Mouse (Mus musculus) adipocyte (in vitro differentiated cells): Measurements from ENCODE around the gene Pcgf2.
"Not testable (repeated sequence)": the region's sequence is repeated elsewhere in the genome, so short reads cannot be mapped to it uniquely, and the experiment has no call there.

Experiments used
- DNase-seq: peaks from one replicate; pipeline ENCODE4 v3.0.0-alpha.2; 2016; ENCODE audit warnings: low spot score

Gene Pcgf2

GRCm38 (mm10) chr11:97700003-97700745 is at the start of gene Pcgf2:
TSS of gene Pcgf2 (minus strand) at chr11:97700497.
- DNase-seq: peak; percentile 90

GRCm38 (mm10) chr11:97748496-97748895 is 48.2 kb upstream of the Pcgf2 start:
- DNase-seq: no peak

- no peak for DNase-seq
These were observed 47.5 kb upstream of the Pcgf2 start for GRCm38 (mm10) chr11:97747773-97748172.

- no peak for DNase-seq
These were observed 45.0 kb upstream of the Pcgf2 start for GRCm38 (mm10) chr11:97745331-97745721.

- DNase-seq: peak; percentile 100
These were observed 44.5 kb upstream of the Pcgf2 start for GRCm38 (mm10) chr11:97744718-97745330.

- DNase-seq: no peak
These were observed 43.9 kb upstream of the Pcgf2 start, which contains the start of gene Pip4k2b for GRCm38 (mm10) chr11:97744063-97744717. TSS of gene Pip4k2b (minus strand) at chr11:97744704.

GRCm38 (mm10) chr11:97743423-97743822 is 43.1 kb upstream of the Pcgf2 start:
- DNase-seq: peak; percentile 26

GRCm38 (mm10) chr11:97742591-97742990 is 42.3 kb upstream of the Pcgf2 start:
- DNase-seq: no peak

GRCm38 (mm10) chr11:97742157-97742556 is 41.9 kb upstream of the Pcgf2 start:
- no peak for DNase-seq

GRCm38 (mm10) chr11:97740190-97740589 is 39.9 kb upstream of the Pcgf2 start:
- no peak for DNase-seq

- DNase-seq: no peak
These were observed 38.9 kb upstream of the Pcgf2 start for GRCm38 (mm10) chr11:97739155-97739554.

GRCm38 (mm10) chr11:97738703-97739102 is 38.4 kb upstream of the Pcgf2 start:
- DNase-seq: no peak

- peak; percentile 57 for DNase-seq
These were observed 37.3 kb upstream of the Pcgf2 start for GRCm38 (mm10) chr11:97737600-97737999.

GRCm38 (mm10) chr11:97736645-97737044 is 36.3 kb upstream of the Pcgf2 start:
- DNase-seq: no peak

GRCm38 (mm10) chr11:97734810-97735209 is 34.5 kb upstream of the Pcgf2 start:
- DNase-seq: not testable (repeated sequence)

- DNase-seq: no peak
These were observed 33.4 kb upstream of the Pcgf2 start for GRCm38 (mm10) chr11:97733689-97734088.

- DNase-seq: no peak
These were observed 28.4 kb upstream of the Pcgf2 start for GRCm38 (mm10) chr11:97728730-97729129.

GRCm38 (mm10) chr11:97728311-97728710 is 28.0 kb upstream of the Pcgf2 start:
- DNase-seq: no peak

- DNase-seq: no peak
These were observed 23.4 kb upstream of the Pcgf2 start for GRCm38 (mm10) chr11:97723709-97724108.

GRCm38 (mm10) chr11:97721338-97721737 is 21.0 kb upstream of the Pcgf2 start:
- no peak for DNase-seq

GRCm38 (mm10) chr11:97719041-97719440 is 18.7 kb upstream of the Pcgf2 start:
- no peak for DNase-seq

- no peak for DNase-seq
These were observed 18.1 kb upstream of the Pcgf2 start for GRCm38 (mm10) chr11:97718281-97718860.
